Mouse (Mus musculus) lung, embryonic 16.5 days (tissue): ENCODE results near the gene Elob. TPM values are rescaled to one million over a fixed set of nuclear protein-coding genes. Genes with fewer than 3 reads are reported as not detected.
A peak's percentile ranks its signal among the peaks of the same experiment; 100 is the strongest.

Experiments used
- ATAC-seq: fragments of 200-750 bp; cut with Nextera tagmentation; 2 replicates; pipeline ENCODE4 v1.8.0; 2017; ENCODE audit warnings: low read depth, mild to moderate bottlenecking, moderate library complexity
- H3K27ac ChIP-seq: fragments of 300-500 bp; sonication (generic); 2 replicates; pipeline ENCODE4 v1.5.1; 2014; ENCODE audit warnings: mild to moderate bottlenecking, control low read depth, low read length
- H3K27me3 ChIP-seq: fragments of 300-500 bp; sonication (generic); 2 replicates; pipeline ENCODE4 v1.6.1; 2014; ENCODE audit warnings: low read depth, low read length, mixed read lengths; ENCODE audit not compliant: control insufficient read depth, insufficient read depth
- H3K36me3 ChIP-seq: fragments of 300-500 bp; sonication (generic); 2 replicates; pipeline ENCODE4 v1.6.1; 2014; ENCODE audit warnings: low read length; ENCODE audit not compliant: control insufficient read depth, insufficient read depth
- H3K4me1 ChIP-seq: fragments of 300-500 bp; sonication (generic); replicated peaks from 2 replicates; pipeline ENCODE4 v1.6.1; 2014; ENCODE audit warnings: low read length, mixed read lengths; ENCODE audit not compliant: control insufficient read depth, insufficient read depth
- H3K4me2 ChIP-seq: fragments of 300-500 bp; sonication (generic); 2 replicates; pipeline ENCODE4 v1.6.1; 2014; ENCODE audit warnings: low read depth, low read length, control low read depth
- H3K4me3 ChIP-seq: fragments of 300-500 bp; sonication (generic); 2 replicates; pipeline ENCODE4 v1.5.1; 2014; ENCODE audit warnings: mild to moderate bottlenecking, low read length, control low read depth
- H3K9ac ChIP-seq: fragments of 300-500 bp; sonication (generic); 2 replicates; pipeline ENCODE4 v1.6.1; 2014; ENCODE audit warnings: low read length, control low read depth
- H3K9me3 ChIP-seq: fragments of 300-500 bp; sonication (generic); 2 replicates; pipeline ENCODE4 v1.6.1; 2016; ENCODE audit warnings: low read length; ENCODE audit not compliant: control insufficient read depth
- WGBS: fragments of 180-500 bp; shearing (Covaris S2); extraction: QIAGEN DNeasy Blood & Tissue Kit; methylation state at CpG from one replicate; pipeline ENCODE4 v1.1.7; 2014; 5-methylcytosine and 5-hydroxymethylcytosine counted together
- polyA plus RNA-seq: library from polyadenylated mRNA; unstranded; fragments of >200 nt; fragmentation: Nextera tagmentation; extraction: Ambion mirVana; gene quantifications from 2 replicates; pipeline ENCODE4 v1.2.1, GENCODE M21; 2015

Gene Elob
- polyA plus RNA-seq, 1 experiment from 2014 or later: 1,001 TPM

DNA sequence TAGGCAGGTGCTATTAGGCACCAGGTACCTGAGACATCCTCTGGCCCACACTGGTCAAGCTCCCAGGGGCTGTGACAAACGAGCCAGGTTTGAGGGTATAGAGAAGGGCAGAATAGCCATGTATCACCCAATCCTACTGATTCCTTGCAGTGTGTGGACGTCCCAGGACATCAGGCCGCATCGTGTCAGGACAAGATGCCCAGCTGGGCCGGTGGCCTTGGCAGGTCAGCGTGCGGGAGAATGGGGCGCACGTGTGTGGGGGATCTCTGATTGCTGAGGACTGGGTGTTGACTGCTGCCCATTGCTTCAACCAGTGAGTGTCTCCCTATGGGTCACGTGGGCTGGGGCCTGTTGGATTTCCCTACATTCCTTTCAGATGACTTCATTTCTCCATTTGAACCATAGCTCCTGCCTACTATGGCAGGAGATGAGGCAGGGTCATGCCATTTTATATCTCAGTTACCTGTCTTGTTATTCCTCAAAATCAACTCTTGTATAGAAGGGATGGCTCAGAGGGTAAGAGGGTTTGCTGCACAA lies 25.4 kb upstream of the Elob start:
- no peak overlapping the region for H3K4me3 ChIP-seq
- no peaks in the 10 kb centered on the region for H3K9me3 ChIP-seq
- no peak overlapping the region for H3K27ac ChIP-seq
- H3K4me2 ChIP-seq: no peak overlapping the region
- no peaks in the 10 kb centered on the region for H3K27me3 ChIP-seq
- 77% methylated on average over 10 of the region's 10 CpGs for WGBS
- no peak for ATAC-seq
- H3K36me3 ChIP-seq: no peaks in the 10 kb centered on the region
- no peak overlapping the region for H3K9ac ChIP-seq
- H3K4me1 ChIP-seq: no peaks in the 10 kb centered on the region

DNA sequence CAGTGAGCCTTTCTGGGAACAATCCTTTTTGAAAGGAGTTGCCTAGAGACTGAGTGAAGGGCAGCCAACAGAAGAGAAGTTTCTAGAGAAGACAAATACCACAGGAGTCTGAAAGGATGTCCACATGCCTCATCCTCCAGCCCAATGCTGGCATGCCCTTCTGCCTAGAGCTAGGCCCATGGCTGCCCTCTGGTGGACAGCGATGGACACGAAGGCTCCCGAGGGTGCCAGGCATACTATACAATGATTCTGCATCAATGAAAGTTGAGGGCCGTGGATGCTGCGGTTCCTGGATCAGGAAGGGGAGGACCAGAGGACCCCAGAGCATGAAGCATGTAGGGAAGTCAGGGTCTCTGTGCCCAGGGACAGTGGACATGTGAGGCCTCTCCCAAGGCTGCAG lies 24.4 kb upstream of the Elob start:
- whole genome bisulfite sequencing: 40% methylated on average over 5 of the region's 5 CpGs
- Histone ChIP-seq H3K27me3 (no peaks in the 10 kb centered on the region), H3K9ac (no peak overlapping the region), H3K4me1 (no peaks in the 10 kb centered on the region), H3K9me3 (no peaks in the 10 kb centered on the region), H3K36me3 (no peaks in the 10 kb centered on the region), H3K27ac (no peak overlapping the region), H3K4me3 (no peak overlapping the region), H3K4me2 (no peak overlapping the region)
- ATAC-seq: peak; percentile 36; the same call in 1 of the 2 replicates

DNA sequence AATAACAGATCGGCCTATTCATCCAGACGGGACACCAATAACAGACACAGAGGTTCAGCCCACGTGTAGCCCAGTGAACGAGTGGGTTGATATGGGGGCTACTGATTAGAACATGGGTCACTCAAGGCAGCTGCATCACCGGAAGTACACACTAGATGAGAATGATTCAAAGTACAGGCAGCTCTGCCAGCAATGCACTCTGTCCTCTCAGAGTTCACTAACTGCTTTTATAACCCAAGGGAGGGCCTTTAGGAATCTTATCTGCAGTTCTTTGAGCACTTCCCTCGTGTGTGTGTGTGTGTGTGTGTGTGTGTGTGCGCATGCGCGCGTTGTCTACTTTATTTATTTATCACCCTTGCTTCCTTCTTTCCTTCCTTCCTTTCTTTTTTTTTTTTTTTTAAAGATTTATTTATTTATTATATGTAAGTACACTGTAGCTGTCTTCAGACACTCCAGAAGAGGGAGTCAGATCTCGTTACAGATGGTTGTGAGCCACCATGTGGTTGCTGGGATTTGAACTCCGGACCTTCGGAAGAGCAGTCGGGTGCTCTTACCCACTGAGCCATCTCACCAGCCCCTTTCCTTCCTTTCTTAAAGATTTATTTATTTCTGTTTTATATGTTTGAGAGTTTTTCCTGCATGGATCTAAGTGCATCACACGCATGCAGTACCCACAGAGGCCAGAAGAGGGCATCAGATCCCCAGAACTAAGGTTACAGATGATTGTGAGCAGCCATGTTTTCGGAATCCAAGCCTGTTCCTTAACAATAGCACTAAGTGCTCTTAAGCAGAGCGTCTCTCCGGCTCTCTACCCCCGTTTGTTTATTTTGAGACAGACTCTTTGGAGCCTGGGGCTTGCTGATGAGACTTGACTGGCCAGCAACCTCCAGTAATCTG lies 22.2 kb upstream of the Elob start:
- WGBS: 48% methylated on average over 18 of the region's 19 CpGs
- Histone ChIP-seq H3K9me3 (no peaks in the 10 kb centered on the region), H3K27ac (no peak overlapping the region), H3K4me1 (no peaks in the 10 kb centered on the region), H3K4me2 (no peak overlapping the region), H3K9ac (no peak overlapping the region), H3K36me3 (no peaks in the 10 kb centered on the region), H3K4me3 (no peak overlapping the region), H3K27me3 (no peaks in the 10 kb centered on the region)
- ATAC-seq: peak; percentile 53; the same call in 1 of the 2 replicates

DNA sequence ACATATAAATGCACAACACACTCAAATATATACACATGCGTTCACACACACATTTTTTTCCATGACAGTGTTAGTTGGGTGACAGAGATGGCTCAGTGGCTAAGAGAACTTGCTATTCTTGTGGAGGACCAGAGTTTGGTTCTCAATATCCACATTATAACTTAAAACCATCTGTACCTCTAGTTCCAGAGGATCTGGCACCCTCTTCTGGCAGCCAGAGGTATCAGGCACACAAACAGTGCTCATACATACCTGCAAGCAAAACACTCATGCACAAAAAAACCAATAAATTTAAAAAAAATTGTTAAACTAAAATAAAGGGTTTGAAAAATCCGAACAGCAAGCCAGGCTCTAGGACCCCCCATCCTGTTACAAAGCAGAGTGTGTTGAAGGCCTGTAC lies 21.1 kb upstream of the Elob start:
- Histone ChIP-seq H3K27ac (no peak overlapping the region), H3K36me3 (no peaks in the 10 kb centered on the region)
- ATAC-seq: no peak

DNA sequence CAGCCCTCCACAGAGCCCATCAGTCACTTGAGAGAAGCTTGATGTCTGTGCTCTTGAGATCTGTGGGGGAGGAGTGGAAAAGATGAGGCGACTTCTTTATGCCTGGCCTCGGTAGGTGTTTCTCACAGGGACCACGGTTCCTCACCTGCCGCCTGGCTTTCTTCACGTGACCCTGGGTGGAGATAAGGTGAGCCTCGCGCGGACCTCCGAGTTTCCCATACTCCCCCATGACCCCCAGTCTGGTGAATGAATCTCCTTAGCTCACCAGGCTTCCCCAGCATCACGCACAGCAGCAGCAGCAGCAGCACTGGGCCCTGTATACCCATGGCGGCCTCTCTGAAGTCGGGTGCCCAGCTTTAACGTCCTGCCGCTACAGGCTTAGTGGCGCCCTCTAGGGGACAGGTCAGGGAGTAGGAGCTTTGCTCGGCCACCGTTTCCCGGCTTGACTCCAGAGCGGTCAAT lies 14.9 kb upstream of the Elob start, which contains the start of the genes Prss32 and Prss41:
Gene Prss32, plus strand, starts transcription at position 44 of the 462 bp plus-strand sequence.
Gene Prss41, minus strand, starts transcription at position 361 of the 462 bp plus-strand sequence.
- peak; percentile 49; the same call in 1 of the 2 replicates for ATAC-seq
- Histone ChIP-seq H3K9me3 (no peaks in the 10 kb centered on the region), H3K4me3 (no peak within 1 kb of the TSS), H3K36me3 (no peaks in the 10 kb centered on the region), H3K4me1 (no peaks in the 10 kb centered on the region), H3K27ac (no peak within 1 kb of the TSS), H3K4me2 (peak within 1 kb of the TSS; percentile 35), H3K9ac (no peak within 1 kb of the TSS), H3K27me3 (no peaks in the 10 kb centered on the region)
- 12% methylated on average over 19 of the region's 19 CpGs for WGBS

More for the DNA sequence above, 21.1 kb upstream of the Elob start:
- 58% methylated on average over 2 of the region's 2 CpGs for WGBS
- Histone ChIP-seq H3K4me1 (no peaks in the 10 kb centered on the region), H3K4me2 (no peak overlapping the region), H3K4me3 (no peak overlapping the region), H3K9me3 (no peaks in the 10 kb centered on the region), H3K27me3 (no peaks in the 10 kb centered on the region), H3K9ac (no peak overlapping the region)

DNA sequence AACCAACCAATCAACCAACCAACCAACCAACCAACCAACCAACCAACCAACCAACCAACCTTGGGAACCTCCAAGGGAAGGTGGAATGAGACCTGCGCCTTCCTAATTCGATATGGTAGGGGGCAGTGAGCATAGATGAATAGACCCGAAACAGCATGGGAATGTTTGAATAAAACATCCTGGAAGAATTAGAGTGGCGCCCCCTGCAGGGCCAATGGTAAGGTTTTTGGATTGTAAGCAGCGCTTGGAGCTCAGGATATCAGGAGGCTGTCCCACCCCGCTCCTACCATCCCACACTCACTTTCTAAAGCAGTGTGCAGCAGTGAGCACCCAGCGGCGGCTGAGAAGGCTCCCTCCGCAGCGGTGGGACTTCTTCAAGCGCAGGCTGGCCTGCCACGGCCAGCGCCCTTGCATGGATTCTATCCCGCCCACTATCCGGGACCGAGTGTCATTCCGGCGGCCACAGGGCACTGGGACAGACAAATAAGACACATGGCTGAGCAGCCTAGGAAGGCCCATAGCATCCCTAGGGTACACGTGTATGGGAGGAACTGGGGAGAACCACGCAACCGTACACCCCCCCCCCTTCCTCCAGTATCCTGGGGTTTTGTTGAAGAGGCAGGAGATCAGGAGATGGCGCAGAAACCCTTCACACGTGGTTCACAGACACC lies 14.3 kb upstream of the Elob start:
- Histone ChIP-seq H3K36me3 (no peaks in the 10 kb centered on the region), H3K9ac (no peak overlapping the region), H3K9me3 (no peaks in the 10 kb centered on the region), H3K4me2 (peak overlapping the region; percentile 35; the same call in 1 of the 2 replicates), H3K27me3 (no peaks in the 10 kb centered on the region), H3K27ac (no peak overlapping the region), H3K4me1 (no peaks in the 10 kb centered on the region), H3K4me3 (no peak overlapping the region)
- ATAC-seq: peak; percentile 36; the same call in 1 of the 2 replicates
- WGBS: 44% methylated on average over 23 of the region's 23 CpGs

DNA sequence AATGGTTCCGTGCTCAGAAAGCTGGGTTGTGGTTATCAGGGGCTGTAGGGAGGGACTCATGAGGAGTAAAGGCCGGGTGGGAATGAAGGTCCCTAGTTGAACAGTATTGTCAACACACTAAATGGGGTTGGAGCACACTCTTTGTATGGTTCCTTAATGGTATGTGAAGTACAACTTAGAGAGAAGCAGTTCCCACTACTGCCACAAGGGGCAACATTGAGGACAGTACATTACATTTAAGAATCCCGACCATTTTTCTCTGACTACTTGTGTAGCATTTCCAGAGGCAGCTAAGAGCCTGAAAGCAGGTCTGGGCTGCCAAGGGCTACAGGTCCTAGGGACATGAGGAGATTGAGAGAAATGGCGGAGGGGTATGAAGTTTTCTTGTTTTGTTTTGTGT lies 12.2 kb upstream of the Elob start:
- H3K27me3 ChIP-seq: no peaks in the 10 kb centered on the region
- H3K36me3 ChIP-seq: no peaks in the 10 kb centered on the region
- H3K27ac ChIP-seq: no peak overlapping the region
- 0 out of 2 replicates have a peak, but pooled peaks have one; percentile 19 for ATAC-seq
- no peak overlapping the region for H3K9ac ChIP-seq
- H3K4me2 ChIP-seq: no peak overlapping the region
- H3K4me1 ChIP-seq: no peaks in the 10 kb centered on the region
- WGBS: 27% methylated on average over 4 of the region's 4 CpGs
- no peak overlapping the region for H3K4me3 ChIP-seq
- no peaks in the 10 kb centered on the region for H3K9me3 ChIP-seq

DNA sequence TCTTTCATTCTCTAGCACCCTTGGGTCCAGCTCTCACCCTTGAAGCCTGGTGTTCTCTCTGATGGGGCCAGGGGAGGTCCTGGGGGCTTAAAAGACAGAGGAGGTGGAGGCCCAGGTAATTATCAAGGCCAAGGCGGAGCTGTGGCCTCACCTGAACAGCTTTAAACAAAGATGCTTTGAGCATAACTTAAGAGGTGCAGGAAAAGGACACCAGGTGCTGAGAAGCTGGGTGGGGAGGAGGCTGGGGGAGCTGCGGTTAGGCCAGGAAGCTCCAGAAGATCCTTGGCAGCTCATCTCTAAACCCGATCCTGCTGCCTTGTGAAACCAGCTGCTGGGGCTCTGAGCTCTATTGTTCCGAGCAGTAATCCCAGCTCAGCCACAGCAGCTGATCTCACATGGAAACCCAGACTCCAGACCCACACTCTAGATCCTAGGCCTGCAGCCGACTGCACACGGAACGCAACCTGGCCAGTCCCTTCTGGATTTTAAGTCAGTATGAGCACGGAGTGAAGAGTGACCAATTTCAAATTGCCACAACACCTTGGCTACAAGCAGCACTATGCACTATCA lies 7.2 kb upstream of the Elob start, which contains the start of gene Prss33:
Gene Prss33, minus strand, starts transcription at position 51 of the 570 bp plus-strand sequence.
- Histone ChIP-seq H3K4me3 (no peak within 1 kb of the TSS), H3K4me1 (no peaks in the 10 kb centered on the region), H3K4me2 (no peak within 1 kb of the TSS), H3K27me3 (peaks cover 8% of the 10 kb centered on the region; the same call in 1 of the 2 replicates), H3K9ac (no peak within 1 kb of the TSS), H3K36me3 (no peaks in the 10 kb centered on the region), H3K27ac (no peak within 1 kb of the TSS), H3K9me3 (no peaks in the 10 kb centered on the region)
- WGBS: 66% methylated on average over 8 of the region's 8 CpGs
- no peak for ATAC-seq
